Mouse (Mus musculus): Measurements from ENCODE around the gene Gm28230. TPM values are rescaled to one million over a fixed set of nuclear protein-coding genes. Genes with fewer than 3 reads are reported as not detected.
A peak's percentile ranks its signal among the peaks of the same experiment; 100 is the strongest.

Gm28230 gene
- polyA plus RNA-seq, 1 experiment from 2014 or later: not detected

- H3K27ac ChIP-seq (replicated peaks in 1 of 2; ENCODE audit: control insufficient read depth in 1 of 2, insufficient read depth in 1 of 2, low read depth in 2 of 2, low read length in 2 of 2): no peak overlapping the region
- H3K9me3 ChIP-seq (ENCODE audit: control insufficient read depth, low read length): no peaks in the 10 kb centered on the region
- no peak overlapping the region for H3K4me3 ChIP-seq (ENCODE audit: control insufficient read depth in 1 of 2, insufficient read depth in 1 of 2, low read depth in 1 of 2, low read length in 2 of 2)
- H3K27me3 ChIP-seq (ENCODE audit: control insufficient read depth, insufficient read depth, low read length): peaks cover 96% of the 10 kb centered on the region
- peak overlapping the region; percentile 42; the same call in 1 of the 2 replicates for H3K4me2 ChIP-seq (ENCODE audit: low read length)
- no peaks in the 10 kb centered on the region for H3K36me3 ChIP-seq (ENCODE audit: control insufficient read depth, insufficient read depth, low read length)
- ATAC-seq (ENCODE audit: insufficient number of reproducible peaks, insufficient read depth, low FRiP score, low read depth): no peak
- peaks cover 0 to 11% of the 10 kb centered on the region in 2 experiments; a peak in 3 of 4 replicates for H3K4me1 ChIP-seq (ENCODE audit: control insufficient read depth in 2 of 2, insufficient read depth in 2 of 2, low read length in 2 of 2)
- H3K9ac ChIP-seq (ENCODE audit: low read length): no peak overlapping the region; the same call in 1 of the 2 replicates
- 4% methylated on average over 15 of the region's 15 CpGs for WGBS
Measured at GRCm38 (mm10) chr2:74736688-74737577, 10.4 kb downstream of the Gm28230 start.

DNA sequence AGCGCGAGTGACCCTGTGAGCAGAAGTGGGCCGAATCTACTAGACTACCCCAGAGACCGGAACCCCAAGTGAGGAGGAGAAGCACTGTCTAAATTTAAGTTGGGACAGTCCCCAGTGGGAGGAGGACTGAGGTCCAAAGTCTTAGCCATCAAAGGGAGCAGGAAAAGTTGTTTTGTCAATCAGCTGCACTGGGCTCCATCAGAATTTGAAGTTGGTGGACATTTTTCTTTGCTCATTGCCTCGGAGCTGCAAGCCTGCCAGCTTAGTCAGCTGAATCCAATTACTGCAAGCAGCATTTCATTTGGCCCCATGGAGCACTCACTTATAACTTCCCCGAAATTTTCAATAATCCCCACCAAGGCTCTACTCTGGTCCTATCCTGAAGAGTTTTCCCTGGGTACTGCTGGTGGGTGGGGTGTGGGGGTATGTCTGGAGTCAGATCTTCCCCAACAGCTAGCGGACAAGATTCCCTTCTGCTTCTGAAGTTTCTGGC lies 11.1 kb downstream of the Gm28230 start:
- ATAC-seq (ENCODE audit: insufficient number of reproducible peaks, insufficient read depth, low FRiP score, low read depth): no peak
- no peaks in the 10 kb centered on the region for H3K36me3 ChIP-seq (ENCODE audit: control insufficient read depth, insufficient read depth, low read length)
- H3K4me2 ChIP-seq (ENCODE audit: low read length): no peak overlapping the region
- no peak overlapping the region for H3K9ac ChIP-seq (ENCODE audit: low read length)
- H3K9me3 ChIP-seq (ENCODE audit: control insufficient read depth, low read length): no peaks in the 10 kb centered on the region
- peaks cover 0 to 9% of the 10 kb centered on the region in 2 experiments; a peak in 3 of 4 replicates for H3K4me1 ChIP-seq (ENCODE audit: control insufficient read depth in 2 of 2, insufficient read depth in 2 of 2, low read length in 2 of 2)
- no peak overlapping the region for H3K4me3 ChIP-seq (ENCODE audit: control insufficient read depth in 1 of 2, insufficient read depth in 1 of 2, low read depth in 1 of 2, low read length in 2 of 2)
- peaks cover 96% of the 10 kb centered on the region for H3K27me3 ChIP-seq (ENCODE audit: control insufficient read depth, insufficient read depth, low read length)
- H3K27ac ChIP-seq (replicated peaks in 1 of 2; ENCODE audit: control insufficient read depth in 1 of 2, insufficient read depth in 1 of 2, low read depth in 2 of 2, low read length in 2 of 2): no peak overlapping the region
- WGBS: 3% methylated on average over 7 of the region's 7 CpGs

- H3K4me2 ChIP-seq (ENCODE audit: low read length): no peak overlapping the region
- no peak overlapping the region for H3K27ac ChIP-seq (replicated peaks in 1 of 2; ENCODE audit: control insufficient read depth in 1 of 2, insufficient read depth in 1 of 2, low read depth in 2 of 2, low read length in 2 of 2)
- 2% methylated on average over 20 of the region's 20 CpGs for WGBS
Measured at GRCm38 (mm10) chr2:74738623-74739475, 12.3 kb downstream of the Gm28230 start.

DNA sequence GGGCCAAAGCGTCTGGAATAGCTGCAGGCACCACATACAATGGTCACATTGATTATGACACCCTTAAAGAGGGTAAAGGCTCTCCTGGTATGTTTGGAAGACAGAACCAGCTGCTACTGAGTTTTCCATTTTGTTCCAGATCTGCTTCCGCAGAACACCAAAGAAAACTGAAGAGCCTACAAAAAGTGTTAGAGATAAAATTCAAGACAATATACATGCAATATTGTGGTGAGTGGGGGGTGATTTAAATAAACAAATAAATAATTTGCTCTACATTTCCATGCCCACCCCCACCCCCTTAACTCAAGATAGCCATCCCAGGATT lies 12.9 kb downstream of the Gm28230 start:
- Histone ChIP-seq H3K27ac (replicated peaks in 1 of 2; ENCODE audit: control insufficient read depth in 1 of 2, insufficient read depth in 1 of 2, low read depth in 2 of 2, low read length in 2 of 2) (no peak overlapping the region), H3K4me1 (ENCODE audit: control insufficient read depth in 2 of 2, insufficient read depth in 2 of 2, low read length in 2 of 2) (0 out of 4 replicates have a peak, but pooled peaks cover 0 to 5% of the 10 kb centered on the region in 2 experiments), H3K9ac (ENCODE audit: low read length) (no peak overlapping the region), H3K4me3 (ENCODE audit: control insufficient read depth in 1 of 2, insufficient read depth in 1 of 2, low read depth in 1 of 2, low read length in 2 of 2) (no peak overlapping the region), H3K4me2 (ENCODE audit: low read length) (no peak overlapping the region), H3K36me3 (ENCODE audit: control insufficient read depth, insufficient read depth, low read length) (no peaks in the 10 kb centered on the region), H3K9me3 (ENCODE audit: control insufficient read depth, low read length) (no peaks in the 10 kb centered on the region), H3K27me3 (ENCODE audit: control insufficient read depth, insufficient read depth, low read length) (peaks cover 98% of the 10 kb centered on the region)
- ATAC-seq (ENCODE audit: insufficient number of reproducible peaks, insufficient read depth, low FRiP score, low read depth): no peak
- WGBS: 18% methylated on average over 2 of the region's 2 CpGs

More at GRCm38 (mm10) chr2:74738623-74739475, 12.3 kb downstream of the Gm28230 start:
- Histone ChIP-seq H3K4me1 (ENCODE audit: control insufficient read depth in 2 of 2, insufficient read depth in 2 of 2, low read length in 2 of 2) (0 out of 4 replicates have a peak, but pooled peaks cover 0 to 5% of the 10 kb centered on the region in 2 experiments), H3K27me3 (ENCODE audit: control insufficient read depth, insufficient read depth, low read length) (peaks cover 96% of the 10 kb centered on the region), H3K4me3 (ENCODE audit: control insufficient read depth in 1 of 2, insufficient read depth in 1 of 2, low read depth in 1 of 2, low read length in 2 of 2) (no peak overlapping the region), H3K36me3 (ENCODE audit: control insufficient read depth, insufficient read depth, low read length) (no peaks in the 10 kb centered on the region), H3K9me3 (ENCODE audit: control insufficient read depth, low read length) (no peaks in the 10 kb centered on the region), H3K9ac (ENCODE audit: low read length) (no peak overlapping the region)
- no peak for ATAC-seq (ENCODE audit: insufficient number of reproducible peaks, insufficient read depth, low FRiP score, low read depth)

DNA sequence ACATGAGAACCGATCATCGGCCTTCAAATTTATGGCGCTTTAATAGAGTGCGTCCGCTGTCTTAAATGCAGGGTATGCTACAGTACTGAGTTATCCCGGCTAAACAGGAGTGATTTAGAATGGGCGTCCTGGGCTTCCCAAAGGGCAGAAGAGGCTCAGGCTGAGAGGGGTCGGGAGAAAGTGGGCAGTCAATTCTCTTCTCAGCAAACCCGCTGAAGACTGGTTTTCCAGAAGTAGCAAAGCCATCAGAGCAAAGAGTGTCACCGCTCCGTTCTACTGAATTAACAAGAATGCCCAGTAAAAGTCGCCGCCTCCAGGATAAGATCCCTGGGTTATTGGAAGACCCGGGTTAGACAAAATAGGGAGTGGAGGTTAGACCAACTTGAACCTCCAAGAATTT lies 13.3 kb downstream of the Gm28230 start:
- Histone ChIP-seq H3K27ac (replicated peaks in 1 of 2; ENCODE audit: control insufficient read depth in 1 of 2, insufficient read depth in 1 of 2, low read depth in 2 of 2, low read length in 2 of 2) (no peak overlapping the region), H3K4me2 (ENCODE audit: low read length) (no peak overlapping the region), H3K36me3 (ENCODE audit: control insufficient read depth, insufficient read depth, low read length) (no peaks in the 10 kb centered on the region), H3K9ac (ENCODE audit: low read length) (no peak overlapping the region), H3K9me3 (ENCODE audit: control insufficient read depth, low read length) (no peaks in the 10 kb centered on the region), H3K27me3 (ENCODE audit: control insufficient read depth, insufficient read depth, low read length) (peaks cover 98% of the 10 kb centered on the region), H3K4me1 (ENCODE audit: control insufficient read depth in 2 of 2, insufficient read depth in 2 of 2, low read length in 2 of 2) (0 out of 4 replicates have a peak, but pooled peaks cover 0 to 5% of the 10 kb centered on the region in 2 experiments), H3K4me3 (ENCODE audit: control insufficient read depth in 1 of 2, insufficient read depth in 1 of 2, low read depth in 1 of 2, low read length in 2 of 2) (no peak overlapping the region)
- ATAC-seq (ENCODE audit: insufficient number of reproducible peaks, insufficient read depth, low FRiP score, low read depth): no peak
- 5% methylated on average over 14 of the region's 14 CpGs for WGBS

DNA sequence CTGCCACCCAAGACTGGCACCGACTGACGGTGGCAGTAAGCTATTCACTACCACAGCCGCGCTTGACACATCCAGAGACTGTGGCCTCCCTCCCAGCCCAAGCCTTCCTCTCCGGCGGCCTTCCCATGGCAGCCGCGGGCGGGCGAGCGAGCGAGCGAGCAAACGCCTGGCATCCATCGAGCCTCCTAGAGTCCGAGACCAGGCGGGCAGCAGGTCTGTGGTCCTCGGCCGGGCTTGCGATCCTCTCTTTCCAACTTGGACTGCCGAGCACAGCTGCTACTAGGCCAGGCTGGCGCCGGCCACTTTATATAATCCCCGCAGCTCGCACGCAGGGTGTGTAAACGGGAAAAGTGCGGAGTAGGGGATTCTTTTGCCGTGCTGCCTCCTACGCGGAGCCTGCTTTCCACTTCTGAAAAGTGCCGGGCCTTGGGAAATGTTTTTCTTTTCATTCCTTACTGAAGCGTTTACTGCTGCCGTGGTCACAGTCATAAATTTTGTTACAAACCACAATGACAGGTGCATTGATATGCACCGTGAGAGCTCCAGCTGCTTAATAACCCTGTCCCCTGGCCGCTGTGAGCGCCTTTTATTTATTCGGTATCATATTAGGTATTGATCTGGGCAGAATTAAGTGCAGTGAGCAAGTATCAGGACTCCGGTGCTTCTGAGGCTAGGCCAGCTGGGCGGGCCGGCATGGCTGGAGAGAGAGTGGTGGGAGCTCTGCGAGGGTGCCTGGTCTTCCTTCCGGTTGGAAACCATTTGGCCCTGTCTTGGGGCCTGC lies 14.0 kb downstream of the Gm28230 start:
- Histone ChIP-seq H3K9me3 (ENCODE audit: control insufficient read depth, low read length) (no peaks in the 10 kb centered on the region), H3K27me3 (ENCODE audit: control insufficient read depth, insufficient read depth, low read length) (peaks cover 98% of the 10 kb centered on the region), H3K9ac (ENCODE audit: low read length) (no peak overlapping the region), H3K27ac (replicated peaks in 1 of 2; ENCODE audit: control insufficient read depth in 1 of 2, insufficient read depth in 1 of 2, low read depth in 2 of 2, low read length in 2 of 2) (no peak overlapping the region), H3K4me3 (ENCODE audit: control insufficient read depth in 1 of 2, insufficient read depth in 1 of 2, low read depth in 1 of 2, low read length in 2 of 2) (peak overlapping the region in 1 of 2 experiments; percentile 6; a peak in 1 of 4 replicates), H3K4me1 (ENCODE audit: control insufficient read depth in 2 of 2, insufficient read depth in 2 of 2, low read length in 2 of 2) (0 out of 4 replicates have a peak, but pooled peaks cover 0 to 5% of the 10 kb centered on the region in 2 experiments), H3K36me3 (ENCODE audit: control insufficient read depth, insufficient read depth, low read length) (no peaks in the 10 kb centered on the region), H3K4me2 (ENCODE audit: low read length) (no peak overlapping the region)
- ATAC-seq (ENCODE audit: insufficient number of reproducible peaks, insufficient read depth, low FRiP score, low read depth): no peak
- 3% methylated on average over 38 of the region's 43 CpGs for WGBS
